Mouse (Mus musculus): Measurements from ENCODE around the gene Igsf9b. TPM values are rescaled to one million over a fixed set of nuclear protein-coding genes. Genes with fewer than 3 reads are reported as not detected.

Igsf9b gene
- polyA plus RNA-seq, 1 experiment, result not detected

- no peaks in the 10 kb centered on the region for H3K4me1 ChIP-seq (ENCODE audit: control insufficient read depth, insufficient read depth, low read length)
- no peak overlapping the region for H3K27ac ChIP-seq (ENCODE audit: insufficient read depth, low read depth, low read length)
- TF ChIP-seq CTCF (IDR thresholded peaks at IDR 0.05; ENCODE audit: low read depth, low read length), result no peak
- TF ChIP-seq POLR2A (IDR thresholded peaks at IDR 0.05; ENCODE audit: borderline replicate concordance, low read depth, low read length), result no peak
- H3K4me3 ChIP-seq (ENCODE audit: insufficient read depth, low read length), result no peak overlapping the region
Observed at GRCm38 (mm10) chr9:27353082-27353481, 54.1 kb downstream of the Igsf9b start.

GRCm38 (mm10) chr9:27357893-27358292 is 58.9 kb downstream of the Igsf9b start:
- H3K4me1 ChIP-seq (ENCODE audit: control insufficient read depth, insufficient read depth, low read length), result no peaks in the 10 kb centered on the region
- no peak overlapping the region for H3K4me3 ChIP-seq (ENCODE audit: insufficient read depth, low read length)
- no peak overlapping the region for H3K27ac ChIP-seq (ENCODE audit: insufficient read depth, low read depth, low read length)
- TF ChIP-seq POLR2A (IDR thresholded peaks at IDR 0.05; ENCODE audit: borderline replicate concordance, low read depth, low read length), result no peak
- TF ChIP-seq CTCF (IDR thresholded peaks at IDR 0.05; ENCODE audit: low read depth, low read length), result no peak

GRCm38 (mm10) chr9:27367231-27367630 is 68.2 kb downstream of the Igsf9b start:
- H3K4me1 ChIP-seq (ENCODE audit: control insufficient read depth, insufficient read depth, low read length), result no peaks in the 10 kb centered on the region
- TF ChIP-seq CTCF (IDR thresholded peaks at IDR 0.05; ENCODE audit: low read depth, low read length) (no peak), POLR2A (IDR thresholded peaks at IDR 0.05; ENCODE audit: borderline replicate concordance, low read depth, low read length) (no peak)
- H3K27ac ChIP-seq (ENCODE audit: insufficient read depth, low read depth, low read length), result no peak overlapping the region
- H3K4me3 ChIP-seq (ENCODE audit: insufficient read depth, low read length), result no peak overlapping the region

- Histone ChIP-seq H3K27ac (ENCODE audit: insufficient read depth, low read depth, low read length) (no peak overlapping the region), H3K4me3 (ENCODE audit: insufficient read depth, low read length) (no peak overlapping the region), H3K4me1 (ENCODE audit: control insufficient read depth, insufficient read depth, low read length) (no peaks in the 10 kb centered on the region)
- no peak for TF ChIP-seq POLR2A (IDR thresholded peaks at IDR 0.05; ENCODE audit: borderline replicate concordance, low read depth, low read length)
- no peak for TF ChIP-seq CTCF (IDR thresholded peaks at IDR 0.05; ENCODE audit: low read depth, low read length)
Observed at GRCm38 (mm10) chr9:27369108-27369507, 70.1 kb downstream of the Igsf9b start.

- Histone ChIP-seq H3K4me3 (ENCODE audit: insufficient read depth, low read length) (no peak overlapping the region), H3K27ac (ENCODE audit: insufficient read depth, low read depth, low read length) (no peak overlapping the region), H3K4me1 (ENCODE audit: control insufficient read depth, insufficient read depth, low read length) (no peaks in the 10 kb centered on the region)
- TF ChIP-seq POLR2A (IDR thresholded peaks at IDR 0.05; ENCODE audit: borderline replicate concordance, low read depth, low read length) (no peak), CTCF (IDR thresholded peaks at IDR 0.05; ENCODE audit: low read depth, low read length) (no peak)
Observed at GRCm38 (mm10) chr9:27375746-27376145, 76.7 kb downstream of the Igsf9b start.

- Histone ChIP-seq H3K4me1 (ENCODE audit: control insufficient read depth, insufficient read depth, low read length) (no peaks in the 10 kb centered on the region), H3K4me3 (ENCODE audit: insufficient read depth, low read length) (no peak overlapping the region), H3K27ac (ENCODE audit: insufficient read depth, low read depth, low read length) (no peak overlapping the region)
- TF ChIP-seq POLR2A (IDR thresholded peaks at IDR 0.05; ENCODE audit: borderline replicate concordance, low read depth, low read length) (no peak), CTCF (IDR thresholded peaks at IDR 0.05; ENCODE audit: low read depth, low read length) (no peak)
Observed at GRCm38 (mm10) chr9:27386951-27387350, 87.9 kb downstream of the Igsf9b start.

GRCm38 (mm10) chr9:27396500-27396899 is 97.5 kb downstream of the Igsf9b start, which contains the start of gene Spata19:
TSS of gene Spata19 (plus strand) at chr9:27396800.
- no peak within 1 kb of the TSS for H3K4me3 ChIP-seq (ENCODE audit: insufficient read depth, low read length)
- TF ChIP-seq CTCF (IDR thresholded peaks at IDR 0.05; ENCODE audit: low read depth, low read length) (no peak), POLR2A (IDR thresholded peaks at IDR 0.05; ENCODE audit: borderline replicate concordance, low read depth, low read length) (no peak)
- H3K27ac ChIP-seq (ENCODE audit: insufficient read depth, low read depth, low read length), result no peak within 1 kb of the TSS
- no peaks in the 10 kb centered on the region for H3K4me1 ChIP-seq (ENCODE audit: control insufficient read depth, insufficient read depth, low read length)

GRCm38 (mm10) chr9:27401169-27401568 is 102.2 kb downstream of the Igsf9b start:
- H3K4me1 ChIP-seq (ENCODE audit: control insufficient read depth, insufficient read depth, low read length), result no peaks in the 10 kb centered on the region
- no peak overlapping the region for H3K27ac ChIP-seq (ENCODE audit: insufficient read depth, low read depth, low read length)
- no peak for TF ChIP-seq POLR2A (IDR thresholded peaks at IDR 0.05; ENCODE audit: borderline replicate concordance, low read depth, low read length)
- no peak for TF ChIP-seq CTCF (IDR thresholded peaks at IDR 0.05; ENCODE audit: low read depth, low read length)
- H3K4me3 ChIP-seq (ENCODE audit: insufficient read depth, low read length), result no peak overlapping the region

Other genes with a start within 250 kb of the Igsf9b start
- not detected in 2 replicates for gene Jam3, start 143.8 kb upstream of the Igsf9b start, polyA plus RNA-seq (2012; ENCODE audit: insufficient read depth, insufficient read length, missing spikeins)
- gene Spata19, start 97.6 kb downstream of the Igsf9b start, polyA plus RNA-seq (2012; ENCODE audit: insufficient read depth, insufficient read length, missing spikeins), result not detected in 2 replicates